Comparison of ENCODE assay signal across 27 mouse cellular contexts in the genomic region with DNA sequence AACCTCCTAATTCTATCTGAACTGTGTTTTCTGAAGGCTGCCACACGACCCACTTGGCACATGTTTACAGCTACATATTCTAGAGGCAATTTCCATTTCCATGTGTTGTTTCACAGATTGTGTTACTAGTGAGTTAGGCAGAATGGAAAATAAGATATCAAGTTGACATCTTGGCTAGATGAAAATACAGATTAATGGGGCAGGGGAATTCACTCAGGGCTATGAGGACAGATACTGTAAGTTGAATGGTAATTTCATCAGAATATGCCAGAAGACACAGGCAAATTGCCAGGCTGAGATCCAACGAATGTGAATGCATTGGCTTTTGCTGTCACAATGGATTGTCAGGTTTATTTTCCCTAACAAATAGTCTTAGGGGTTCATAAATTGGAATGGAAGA. TPM values are rescaled to one million over a fixed set of nuclear protein-coding genes. Genes with fewer than 3 reads are reported as not detected.
DNase-seq lines count a peak whose midpoint lies in the region; ATAC-seq and TF ChIP-seq lines count a peak whose summit lies in the region.
"Had no signal": no experiment of that assay in that cellular context is flagged by ENCODE, and none has a peak within 500 bp of the region (broad histone marks: within the 10 kb centered on the region; RNA-seq: fewer than 3 reads in every experiment).

No protein-coding gene starts in this region.

- no peaks in the 10 kb centered on the region for H3K36me3 ChIP-seq in forebrain, embryonic 13.5 days (ENCODE audit: poor library complexity, severe bottlenecking)
- no peaks in the 10 kb centered on the region for H3K36me3 ChIP-seq in forebrain, embryonic 11.5 days (ENCODE audit: control insufficient read depth, insufficient read depth, low read length)
- H3K36me3 ChIP-seq in midbrain, embryonic 14.5 days (ENCODE audit: control insufficient read depth, insufficient read depth, low read length) = no peaks in the 10 kb centered on the region
- no peaks in the 10 kb centered on the region for H3K36me3 ChIP-seq in midbrain, embryonic 15.5 days (replicated peaks)
- no peaks in the 10 kb centered on the region for H3K36me3 ChIP-seq in myocyte (ENCODE audit: control insufficient read depth, insufficient read depth)
- H3K36me3 ChIP-seq: embryonic facial prominence, embryonic 12.5 days; heart, embryonic 10.5 days; heart, embryonic 15.5 days; liver, embryonic 15.5 days; lung, embryonic 15.5 days; midbrain, embryonic 12.5 days had no signal

- no peak overlapping the region for H3K9ac ChIP-seq in forebrain, embryonic 13.5 days
- no peak overlapping the region for H3K9ac ChIP-seq in forebrain, embryonic 11.5 days (ENCODE audit: low read length)
- H3K9ac ChIP-seq in midbrain, embryonic 14.5 days (replicated peaks; ENCODE audit: low read length) = no peak overlapping the region
- no peak overlapping the region for H3K9ac ChIP-seq in midbrain, embryonic 15.5 days
- H3K9ac ChIP-seq: embryonic facial prominence, embryonic 12.5 days; heart, embryonic 15.5 days; liver, embryonic 15.5 days; lung, embryonic 15.5 days; midbrain, embryonic 12.5 days had no signal

- peak; percentile 77; the same call in 1 of the 2 replicates for ATAC-seq in forebrain, embryonic 13.5 days
- no peak for ATAC-seq in forebrain, embryonic 11.5 days (replicated peaks; ENCODE audit: low FRiP score)
- ATAC-seq in midbrain, embryonic 14.5 days (ENCODE audit: low FRiP score, low TSS enrichment) = no peak
- no peak for ATAC-seq in midbrain, embryonic 15.5 days (replicated peaks)
- ATAC-seq: intestine, embryonic 16.5 days had no signal

- H3K79me2 ChIP-seq in myocyte (ENCODE audit: control insufficient read depth, insufficient read depth) = no peaks in the 10 kb centered on the region

- no peak for DNase-seq in forebrain, embryonic 11.5 days (ENCODE audit: low spot score)
- peak; percentile 47 for DNase-seq in midbrain, embryonic 14.5 days
- DNase-seq in adipocyte (ENCODE audit: low spot score) = peak; percentile 50
- DNase-seq in lung, postnatal 36 days = no peak
- DNase-seq: adrenal gland, postnatal 14 days; B cell, adult 2 months; cerebellum, adult 18-20 months; cerebellum, postnatal 25 days; gastrocnemius, postnatal 14 days; kidney, adult 9 months; kidney, postnatal 10 days; layer of hippocampus, postnatal 36 days; right cerebral cortex, adult 18-20 months; spleen, adult 18-20 months; thymus, postnatal 14 days had no signal

- H3K27me3 ChIP-seq in forebrain, embryonic 13.5 days = no peaks in the 10 kb centered on the region
- no peaks in the 10 kb centered on the region for H3K27me3 ChIP-seq in forebrain, embryonic 11.5 days (ENCODE audit: control insufficient read depth, insufficient read depth, low read length)
- no peaks in the 10 kb centered on the region for H3K27me3 ChIP-seq in midbrain, embryonic 14.5 days (ENCODE audit: control insufficient read depth, insufficient read depth, low read length)
- no peaks in the 10 kb centered on the region for H3K27me3 ChIP-seq in midbrain, embryonic 15.5 days (replicated peaks)
- no peaks in the 10 kb centered on the region for H3K27me3 ChIP-seq in myocyte (ENCODE audit: control insufficient read depth, insufficient read depth, insufficient read length)
- H3K27me3 ChIP-seq: embryonic facial prominence, embryonic 12.5 days; heart, embryonic 15.5 days; liver, embryonic 15.5 days; lung, embryonic 15.5 days had no signal

- WGBS in forebrain, embryonic 13.5 days = 44% methylated on average over 2 of the region's 2 CpGs
- WGBS in forebrain, embryonic 11.5 days = 75% methylated on average over 2 of the region's 2 CpGs
- WGBS in midbrain, embryonic 14.5 days = 47% methylated on average over 2 of the region's 2 CpGs
- WGBS in midbrain, embryonic 15.5 days = 50% methylated on average over 2 of the region's 2 CpGs

- no peak for TF ChIP-seq POLR2A in myocyte (IDR thresholded peaks at IDR 0.05; ENCODE audit: insufficient read length, low read depth)

- no peaks in the 10 kb centered on the region for H3K9me3 ChIP-seq in forebrain, embryonic 13.5 days (replicated peaks)
- H3K9me3 ChIP-seq in forebrain, embryonic 11.5 days (ENCODE audit: control insufficient read depth, low read length) = no peaks in the 10 kb centered on the region
- H3K9me3 ChIP-seq in midbrain, embryonic 14.5 days (ENCODE audit: control insufficient read depth, low read length) = no peaks in the 10 kb centered on the region
- H3K9me3 ChIP-seq in midbrain, embryonic 15.5 days = no peaks in the 10 kb centered on the region
- H3K9me3 ChIP-seq: embryonic facial prominence, embryonic 12.5 days; heart, embryonic 10.5 days; heart, embryonic 15.5 days; liver, embryonic 15.5 days; lung, embryonic 15.5 days; midbrain, embryonic 12.5 days had no signal

- H3K27ac ChIP-seq in forebrain, embryonic 13.5 days = no peak overlapping the region
- no peak overlapping the region for H3K27ac ChIP-seq in forebrain, embryonic 11.5 days (ENCODE audit: low read depth, low read length)
- H3K27ac ChIP-seq in midbrain, embryonic 14.5 days (replicated peaks; ENCODE audit: low read depth, low read length) = no peak overlapping the region
- H3K27ac ChIP-seq in midbrain, embryonic 15.5 days = no peak overlapping the region
- H3K27ac ChIP-seq: embryonic facial prominence, embryonic 12.5 days; heart, embryonic 10.5 days; heart, embryonic 15.5 days; liver, embryonic 15.5 days; lung, embryonic 15.5 days; midbrain, embryonic 12.5 days had no signal

- no peak overlapping the region for H3K4me3 ChIP-seq in forebrain, embryonic 13.5 days
- no peak overlapping the region for H3K4me3 ChIP-seq in forebrain, embryonic 11.5 days (ENCODE audit: low read depth, low read length)
- H3K4me3 ChIP-seq in midbrain, embryonic 14.5 days (replicated peaks; ENCODE audit: low read depth, low read length) = no peak overlapping the region
- H3K4me3 ChIP-seq in midbrain, embryonic 15.5 days = no peak overlapping the region
- no peak overlapping the region for H3K4me3 ChIP-seq in myocyte
- H3K4me3 ChIP-seq: embryonic facial prominence, embryonic 12.5 days; erythroblast, embryonic 14.5 days; heart, embryonic 10.5 days; heart, embryonic 15.5 days; liver, embryonic 15.5 days; lung, embryonic 15.5 days; midbrain, embryonic 12.5 days had no signal

- peaks cover 6% of the 10 kb centered on the region for H3K4me1 ChIP-seq in forebrain, embryonic 13.5 days
- no peaks in the 10 kb centered on the region for H3K4me1 ChIP-seq in forebrain, embryonic 11.5 days (replicated peaks; ENCODE audit: control insufficient read depth, insufficient read depth, low read length)
- H3K4me1 ChIP-seq in midbrain, embryonic 14.5 days (ENCODE audit: control insufficient read depth, insufficient read depth, low read length) = no peaks in the 10 kb centered on the region
- no peaks in the 10 kb centered on the region for H3K4me1 ChIP-seq in midbrain, embryonic 15.5 days
- H3K4me1 ChIP-seq: embryonic facial prominence, embryonic 12.5 days; heart, embryonic 10.5 days; heart, embryonic 15.5 days; midbrain, embryonic 12.5 days had no signal

- no peak overlapping the region for H3K4me2 ChIP-seq in forebrain, embryonic 13.5 days
- no peak overlapping the region for H3K4me2 ChIP-seq in forebrain, embryonic 11.5 days (ENCODE audit: low read depth, low read length, severe bottlenecking)
- H3K4me2 ChIP-seq in midbrain, embryonic 14.5 days (ENCODE audit: low read length) = no peak overlapping the region
- H3K4me2 ChIP-seq in midbrain, embryonic 15.5 days = no peak overlapping the region
- peak overlapping the region; percentile 7 for H3K4me2 ChIP-seq in myocyte (ENCODE audit: low read depth)
- H3K4me2 ChIP-seq: embryonic facial prominence, embryonic 12.5 days; heart, embryonic 15.5 days; liver, embryonic 15.5 days; lung, embryonic 15.5 days; midbrain, embryonic 12.5 days had no signal

- H3ac ChIP-seq in myocyte (ENCODE audit: control insufficient read depth, insufficient read length) = no peak overlapping the region

TF ChIP-seq in myocyte, 11 proteins besides CTCF, POLR2A, EP300 and RAD21:
- TF ChIP-seq TCF3 (IDR thresholded peaks at IDR 0.05; ENCODE audit: insufficient read length, low read depth) = no peak
- TF ChIP-seq SRF (IDR thresholded peaks at IDR 0.05; ENCODE audit: control insufficient read depth, insufficient read length, low read depth) = no peak
- no peak for TF ChIP-seq CEBPB (IDR thresholded peaks at IDR 0.05; ENCODE audit: insufficient read depth, poor library complexity, severe bottlenecking)
- TF ChIP-seq USF1 (IDR thresholded peaks at IDR 0.05; ENCODE audit: low read depth) = no peak
- no peak for TF ChIP-seq MAX (IDR thresholded peaks at IDR 0.05; ENCODE audit: low read depth)
- no peak for TF ChIP-seq E2F4 (IDR thresholded peaks at IDR 0.05; ENCODE audit: insufficient read depth)
- no peak for TF ChIP-seq TCF12 (IDR thresholded peaks at IDR 0.05; ENCODE audit: insufficient read depth, poor library complexity, severe bottlenecking)
- no peak for TF ChIP-seq MYOD1 (IDR thresholded peaks at IDR 0.05; ENCODE audit: control insufficient read depth in 1 of 3, insufficient read length in 2 of 3, low read depth in 2 of 3)
- TF ChIP-seq POLR2AphosphoS2 (IDR thresholded peaks at IDR 0.05; ENCODE audit: insufficient read length, low read depth) = no peak
- no peak for TF ChIP-seq MYOG (IDR thresholded peaks at IDR 0.05; ENCODE audit: control insufficient read depth in 1 of 3, insufficient read depth in 1 of 3, insufficient read length in 2 of 3, low read depth in 2 of 3)
- no peak for TF ChIP-seq REST (IDR thresholded peaks at IDR 0.05; ENCODE audit: insufficient read depth, insufficient read length)
TF ChIP-seq in myocyte: peak in this region for 0.

RNA-seq across cellular contexts. Expression of a gene that starts 21.2 kb away (rescaled TPM):
- polyA plus RNA-seq in forebrain, embryonic 13.5 days (2015; fragmentation: Nextera tagmentation; extraction: Ambion mirVana) = 75.8 and 76.8 TPM in 2 replicates
- polyA plus RNA-seq in forebrain, embryonic 11.5 days (2014; fragmentation: Nextera tagmentation; extraction: Ambion mirVana) = 29.3 and 33.3 TPM in 2 replicates
- polyA plus RNA-seq in midbrain, embryonic 14.5 days (2014; fragmentation: Nextera tagmentation; extraction: Ambion mirVana) = 153 and 230 TPM in 2 replicates
- 186 and 187 TPM in 2 replicates for polyA plus RNA-seq in midbrain, embryonic 15.5 days (2015; fragmentation: Nextera tagmentation; extraction: Ambion mirVana)
- 17.0 TPM for polyA plus RNA-seq in myocyte (2012; fragmentation: generic; extraction: Trizol)
- polyA plus RNA-seq: liver, adult 2 months had no signal

Comparison
In these comparisons a context has a peak if more than half of its experiments do, and no peak if none do; other contexts are left out.
1. DNase-seq: peak in midbrain, embryonic 14.5 days (single experiment) and adipocyte (single experiment); none in forebrain, embryonic 11.5 days (single experiment) and lung, postnatal 36 days (single experiment).